Mouse (Mus musculus): ENCODE measurements around the gene Mylk. TPM values are rescaled to one million over a fixed set of nuclear protein-coding genes. Genes with fewer than 3 reads are reported as not detected.

Gene Mylk
- polyA plus RNA-seq, 2 experiments from 2014 or later, result not detected

DNA sequence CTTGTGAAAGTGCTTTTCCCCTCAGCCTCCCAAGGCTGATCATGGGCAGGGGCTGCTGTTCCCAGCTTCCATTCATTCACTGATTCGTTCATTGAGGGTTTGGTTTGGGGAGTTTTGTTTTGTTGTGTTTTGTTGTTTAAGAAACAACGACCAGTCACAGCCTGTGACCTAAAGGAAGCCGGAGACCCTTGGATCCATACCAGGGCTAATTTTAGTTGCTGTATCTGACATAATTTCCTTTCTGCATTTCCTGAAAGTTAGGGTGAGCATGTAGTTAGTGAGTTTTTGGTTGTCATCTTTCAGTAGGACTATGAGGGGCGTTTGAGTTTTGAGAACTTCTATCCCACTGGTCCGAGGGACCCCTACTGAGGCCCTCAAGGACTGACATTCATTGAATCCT is 207.2 kb downstream of the Mylk start:
- ATAC-seq, result no peak

GRCm38 (mm10) chr16:34952798-34953197 is 207.8 kb downstream of the Mylk start:
- no peak for ATAC-seq

DNA sequence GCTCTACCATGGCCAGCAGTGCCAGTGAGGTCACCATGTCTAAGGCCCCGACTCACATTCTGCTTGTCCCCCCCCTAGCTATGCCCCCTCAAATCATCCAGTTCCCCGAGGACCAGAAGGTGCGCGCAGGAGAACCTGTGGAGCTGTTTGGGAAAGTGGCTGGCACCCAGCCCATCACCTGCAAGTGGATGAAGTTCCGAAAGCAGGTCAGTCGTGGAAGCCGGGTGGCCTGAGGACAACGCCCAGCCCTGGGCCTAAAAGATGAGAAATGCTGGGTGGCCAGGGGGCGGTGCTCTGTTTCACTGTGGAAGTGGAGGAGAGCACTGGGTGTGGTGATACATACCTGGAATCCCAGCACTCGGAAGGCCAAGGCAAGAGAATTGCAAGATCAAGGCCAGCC is 208.5 kb downstream of the Mylk start:
- ATAC-seq, result no peak

- no peak for ATAC-seq
Measured at GRCm38 (mm10) chr16:34957487-34958230, 212.6 kb downstream of the Mylk start.

DNA sequence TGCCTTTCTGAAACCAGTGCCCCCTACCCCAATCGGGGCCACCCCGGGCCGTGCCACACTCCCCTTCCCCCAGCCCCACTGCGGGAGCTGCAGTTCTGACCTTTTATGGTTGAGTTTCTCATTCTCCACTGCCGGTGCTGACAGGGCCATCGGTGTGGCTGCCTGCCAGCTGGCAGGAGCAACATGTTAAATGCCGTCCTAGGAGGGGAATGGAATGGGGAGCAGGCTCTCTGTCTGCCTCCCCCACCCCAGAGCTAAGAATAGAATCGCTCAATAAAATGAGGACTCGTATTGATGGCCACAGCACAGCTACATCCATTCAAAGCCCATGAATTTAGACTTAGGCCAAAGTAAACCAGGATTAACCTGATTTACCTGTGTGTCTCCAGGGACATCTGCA is 213.7 kb downstream of the Mylk start:
- no peak for ATAC-seq

GRCm38 (mm10) chr16:34959261-34959660 is 214.3 kb downstream of the Mylk start:
- ATAC-seq, result no peak

- ATAC-seq, result no peak
Measured at GRCm38 (mm10) chr16:34960243-34960642, 215.2 kb downstream of the Mylk start.

DNA sequence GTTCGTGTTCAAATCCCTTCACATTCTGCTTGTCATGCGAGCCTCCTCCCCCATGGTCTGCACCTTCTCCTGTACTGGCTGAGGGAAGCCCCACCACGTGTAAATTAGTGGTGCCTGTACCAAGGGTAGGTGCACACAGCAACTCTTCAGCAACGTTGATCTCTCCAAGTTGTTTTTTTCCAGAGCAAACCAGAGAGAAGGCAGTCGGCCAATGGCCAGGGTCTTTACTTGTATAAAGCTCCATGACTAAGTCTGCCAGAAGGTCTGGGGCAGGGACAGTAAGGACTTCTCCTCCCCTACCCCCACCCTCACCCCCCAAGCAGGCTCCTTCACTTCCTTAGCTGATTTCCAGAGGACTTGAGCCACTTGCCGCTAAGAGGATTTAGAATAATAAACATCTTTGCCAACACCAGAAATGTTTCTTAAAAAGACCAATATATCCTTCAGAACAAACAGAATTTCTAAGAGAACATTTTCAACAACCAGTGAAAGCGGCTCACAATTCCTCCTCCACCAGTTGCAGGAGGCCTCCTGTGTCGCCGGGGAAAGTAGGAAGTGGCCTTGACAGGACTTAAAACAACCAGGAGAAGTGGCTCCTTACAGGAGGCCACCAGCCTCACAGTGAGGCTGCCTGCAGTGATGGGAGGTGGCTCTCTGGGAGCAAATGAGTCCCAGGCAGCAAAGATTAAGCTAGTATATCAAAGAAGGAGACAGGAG is 216.0 kb downstream of the Mylk start:
- no peak for ATAC-seq

DNA sequence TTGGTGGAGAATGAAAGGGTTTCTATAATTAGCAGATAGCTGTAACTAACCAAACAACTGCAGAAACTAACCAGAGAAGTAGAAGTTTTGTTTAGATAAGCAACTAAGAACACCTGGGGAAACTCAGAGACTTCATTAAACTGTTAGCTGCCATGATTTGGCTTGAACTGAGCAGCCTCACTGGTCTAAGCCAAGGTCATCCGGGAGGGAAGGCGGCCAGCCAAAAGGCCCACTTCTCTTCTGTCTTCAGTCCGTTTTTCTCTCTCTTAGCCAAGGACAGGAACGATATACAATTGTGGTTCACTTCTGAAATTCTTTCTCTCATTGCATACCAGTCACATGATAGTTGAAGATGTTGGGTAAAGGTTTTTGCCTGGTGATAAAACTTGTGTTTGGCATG is 217.3 kb downstream of the Mylk start:
- no peak for ATAC-seq

DNA sequence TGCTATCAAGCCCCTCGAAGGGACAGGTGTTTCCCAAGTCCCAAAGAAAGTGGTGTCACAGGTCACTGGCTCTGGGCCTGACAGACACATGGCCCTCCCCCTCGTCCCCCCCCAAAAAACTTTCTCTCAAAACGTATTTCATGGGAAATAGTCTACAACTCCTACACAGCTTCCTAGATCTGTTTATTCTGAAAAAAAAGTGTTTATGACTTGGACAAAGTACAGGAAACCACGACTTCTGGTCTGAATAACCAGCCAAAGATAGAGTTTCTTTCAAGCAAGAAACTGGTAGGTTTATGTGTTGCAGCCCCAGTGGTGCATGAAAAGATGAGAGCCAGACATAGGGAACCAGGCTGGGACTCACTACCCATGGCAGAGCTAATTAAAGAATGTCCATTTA is 218.0 kb downstream of the Mylk start:
- no peak for ATAC-seq

GRCm38 (mm10) chr16:34966620-34967081 is 221.6 kb downstream of the Mylk start:
- no peak for ATAC-seq

GRCm38 (mm10) chr16:34967120-34967800 is 222.2 kb downstream of the Mylk start:
- no peak for ATAC-seq

GRCm38 (mm10) chr16:34968181-34968580 is 223.2 kb downstream of the Mylk start:
- no peak for ATAC-seq

- ATAC-seq, result no peak
Measured at GRCm38 (mm10) chr16:34972471-34972870, 227.5 kb downstream of the Mylk start.

DNA sequence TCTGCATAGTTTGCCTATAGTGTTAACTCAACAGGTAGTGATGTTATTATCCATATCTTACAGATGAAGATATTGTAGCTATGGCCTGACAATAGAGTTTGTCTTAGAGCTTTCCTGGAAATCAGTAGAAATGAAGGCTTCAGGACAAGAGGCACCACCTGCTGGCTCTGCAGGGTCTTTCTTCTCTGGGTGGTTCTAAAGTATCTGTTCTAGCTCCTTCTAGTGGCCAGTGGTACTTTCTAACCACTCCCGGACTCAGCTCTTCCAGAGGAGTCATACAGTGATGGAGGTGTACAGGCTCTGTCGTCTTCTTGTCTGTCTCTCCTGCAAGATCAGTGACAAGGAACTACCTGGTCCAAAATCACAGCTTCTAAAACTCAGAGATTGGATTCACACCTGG is 230.5 kb downstream of the Mylk start:
- ATAC-seq, result no peak

- ATAC-seq, result no peak
Measured at GRCm38 (mm10) chr16:34976630-34977029, 231.6 kb downstream of the Mylk start.

DNA sequence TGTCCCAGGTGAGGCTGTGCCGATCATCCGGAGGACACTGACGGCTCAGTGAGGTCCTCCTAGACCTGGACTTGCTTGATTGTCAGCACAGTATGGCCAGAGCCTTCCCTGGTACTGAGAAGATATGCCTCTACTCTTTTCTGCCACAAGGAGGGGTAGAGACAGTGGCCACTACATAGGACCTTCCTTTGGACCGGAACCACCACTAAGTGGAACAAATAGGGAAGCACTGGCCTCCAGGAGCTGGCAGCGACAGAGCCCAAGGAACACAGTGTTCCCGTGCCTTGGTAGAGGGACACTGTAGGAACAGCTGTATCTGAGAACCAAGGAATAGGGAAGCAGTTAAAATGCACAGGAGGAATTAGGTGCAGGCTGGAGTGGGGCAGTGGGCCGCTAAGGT is 233.0 kb downstream of the Mylk start:
- ATAC-seq, result no peak

GRCm38 (mm10) chr16:34981009-34981408 is 236.0 kb downstream of the Mylk start:
- ATAC-seq, result no peak

GRCm38 (mm10) chr16:34984203-34985030 is 239.4 kb downstream of the Mylk start:
- ATAC-seq, result no peak

DNA sequence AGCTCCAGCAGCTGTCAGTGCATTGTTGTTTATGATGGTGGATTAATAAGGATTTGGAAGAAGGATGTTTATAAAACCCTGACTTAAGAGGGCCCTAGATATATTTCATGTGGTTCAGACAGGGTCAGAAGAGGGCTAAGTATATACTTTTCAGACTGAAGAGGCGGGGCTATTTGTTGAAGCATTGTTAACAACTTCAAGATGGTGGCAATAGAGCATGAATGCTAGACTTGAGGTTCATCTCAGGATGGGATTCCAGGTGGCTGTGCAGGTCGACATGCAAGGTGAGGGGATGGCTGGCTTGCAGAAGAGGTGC is 240.0 kb downstream of the Mylk start:
- no peak for ATAC-seq

DNA sequence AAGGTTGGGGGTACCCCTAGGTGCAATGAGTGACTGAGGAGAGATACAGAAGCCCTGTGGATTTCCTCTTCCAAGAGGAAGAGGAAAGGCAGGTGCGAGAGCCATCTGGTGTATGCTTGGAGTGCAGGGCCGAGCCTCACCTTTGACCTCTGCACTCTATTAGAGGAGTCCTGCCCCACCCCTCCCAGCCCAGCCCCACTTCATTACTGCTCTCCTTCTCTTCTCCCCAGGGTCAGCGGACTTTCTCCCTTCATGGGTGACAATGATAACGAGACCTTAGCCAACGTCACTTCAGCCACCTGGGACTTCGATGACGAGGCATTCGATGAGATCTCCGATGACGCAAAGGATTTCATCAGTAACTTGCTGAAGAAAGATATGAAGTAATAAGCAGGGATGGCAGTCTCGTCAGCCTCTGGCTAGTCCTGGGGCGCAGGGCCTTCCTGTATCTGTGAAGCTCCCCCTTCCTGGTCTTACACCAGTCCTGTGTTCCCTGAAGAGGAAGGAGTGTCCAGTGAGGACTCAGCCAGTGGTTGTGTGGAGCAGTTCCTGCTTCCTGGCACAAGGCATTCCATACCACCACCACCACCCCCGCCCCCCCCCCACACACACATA is 241.3 kb downstream of the Mylk start:
- ATAC-seq, result no peak

GRCm38 (mm10) chr16:34991365-34991764 is 246.4 kb downstream of the Mylk start:
- no peak for ATAC-seq

All from CD4-positive, CD25-positive, alpha-beta regulatory T cell, adult 4 months (primary cell).